Mouse (Mus musculus): Measurements from ENCODE around the gene Mbd4. TPM values are rescaled to one million over a fixed set of nuclear protein-coding genes. Genes with fewer than 3 reads are reported as not detected.
"Not testable (repeated sequence)": the region's sequence is repeated elsewhere in the genome, so short reads cannot be mapped to it uniquely, and the experiment has no call there.

Mbd4 gene
- polyA plus RNA-seq, 1 experiment from 2014 or later = 10.9 TPM

GRCm38 (mm10) chr6:115838745-115839144 is 14.4 kb downstream of the Mbd4 start:
- peak overlapping the region; percentile 67 for H3K4me2 ChIP-seq (ENCODE audit: low read length)
- no peak for TF ChIP-seq CTCF (IDR thresholded peaks at IDR 0.05; ENCODE audit: low read depth)
- H3K4me1 ChIP-seq (replicated peaks; ENCODE audit: insufficient read depth, low read length) = no peaks in the 10 kb centered on the region; the same call in 1 of the 2 replicates
- H3K4me3 ChIP-seq (replicated peaks; ENCODE audit: low read depth, low read length) = peak overlapping the region; percentile 22; the same call in 1 of the 2 replicates
- peaks cover 14% of the 10 kb centered on the region; the same call in 1 of the 2 replicates for H3K36me3 ChIP-seq (ENCODE audit: insufficient read depth, low read length)
- peak overlapping the region; percentile 5; the same call in 1 of the 2 replicates for H3K27ac ChIP-seq
- H3K27me3 ChIP-seq (ENCODE audit: insufficient read depth, low read length) = no peaks in the 10 kb centered on the region
- WGBS = 69% methylated on average over 5 of the region's 5 CpGs
- ATAC-seq (replicated peaks; ENCODE audit: low FRiP score, low read depth) (peak; percentile 27; the same call in 1 of the 2 replicates), DNase-seq (ENCODE audit: low spot score) (no peak)
- H3K9me3 ChIP-seq (replicated peaks; ENCODE audit: low read length) = no peaks in the 10 kb centered on the region
- H3K9ac ChIP-seq (ENCODE audit: low read depth, low read length) = no peak overlapping the region

- Histone ChIP-seq H3K9ac (ENCODE audit: low read depth, low read length) (peak within 1 kb of the TSS; percentile 39; the same call in 1 of the 2 replicates), H3K9me3 (replicated peaks; ENCODE audit: low read length) (no peaks in the 10 kb centered on the region), H3K4me3 (replicated peaks; ENCODE audit: low read depth, low read length) (peak within 1 kb of the TSS; percentile 22), H3K27ac (peak within 1 kb of the TSS; percentile 20; the same call in 1 of the 2 replicates), H3K4me1 (replicated peaks; ENCODE audit: insufficient read depth, low read length) (no peaks in the 10 kb centered on the region; the same call in 1 of the 2 replicates), H3K36me3 (ENCODE audit: insufficient read depth, low read length) (0 out of 2 replicates have a peak, but pooled peaks cover 11% of the 10 kb centered on the region), H3K27me3 (ENCODE audit: insufficient read depth, low read length) (no peaks in the 10 kb centered on the region), H3K4me2 (ENCODE audit: low read length) (peak within 1 kb of the TSS; percentile 67)
- peak; percentile 23; the same call in 1 of the 2 replicates for TF ChIP-seq CTCF (IDR thresholded peaks at IDR 0.05; ENCODE audit: low read depth)
- ATAC-seq (replicated peaks; ENCODE audit: low FRiP score, low read depth) (peak; percentile 95), DNase-seq (ENCODE audit: low spot score) (peak; percentile 91)
- WGBS = 1% methylated on average over 19 of the region's 19 CpGs
These were observed 15.0 kb downstream of the Mbd4 start, which contains the start of gene Efcab12 for GRCm38 (mm10) chr6:115838161-115838597. TSS of gene Efcab12 (minus strand) at chr6:115838412.

- ATAC-seq (replicated peaks; ENCODE audit: low FRiP score, low read depth) (no peak), DNase-seq (ENCODE audit: low spot score) (no peak)
- no peaks in the 10 kb centered on the region for H3K36me3 ChIP-seq (ENCODE audit: insufficient read depth, low read length)
- H3K4me2 ChIP-seq (ENCODE audit: low read length) = no peak overlapping the region
- no peak overlapping the region for H3K4me3 ChIP-seq (replicated peaks; ENCODE audit: low read depth, low read length)
- no peak overlapping the region for H3K27ac ChIP-seq
- H3K9me3 ChIP-seq (replicated peaks; ENCODE audit: low read length) = no peaks in the 10 kb centered on the region
- H3K27me3 ChIP-seq (ENCODE audit: insufficient read depth, low read length) = no peaks in the 10 kb centered on the region
- H3K4me1 ChIP-seq (replicated peaks; ENCODE audit: insufficient read depth, low read length) = no peaks in the 10 kb centered on the region; the same call in 1 of the 2 replicates
- no peak for TF ChIP-seq CTCF (IDR thresholded peaks at IDR 0.05; ENCODE audit: low read depth)
- H3K9ac ChIP-seq (ENCODE audit: low read depth, low read length) = no peak overlapping the region
These were observed 19.3 kb downstream of the Mbd4 start for GRCm38 (mm10) chr6:115833861-115834260.

- ATAC-seq (replicated peaks; ENCODE audit: low FRiP score, low read depth) = no peak
- 92% methylated on average over 2 of the region's 2 CpGs for WGBS
- H3K9me3 ChIP-seq (replicated peaks; ENCODE audit: low read length) = no peaks in the 10 kb centered on the region
- no peak for DNase-seq (ENCODE audit: low spot score)
- H3K36me3 ChIP-seq (ENCODE audit: insufficient read depth, low read length) = no peaks in the 10 kb centered on the region
- TF ChIP-seq CTCF (IDR thresholded peaks at IDR 0.05; ENCODE audit: low read depth) = no peak
- no peaks in the 10 kb centered on the region for H3K27me3 ChIP-seq (ENCODE audit: insufficient read depth, low read length)
- H3K4me1 ChIP-seq (replicated peaks; ENCODE audit: insufficient read depth, low read length) = no peaks in the 10 kb centered on the region
- no peak overlapping the region for H3K4me3 ChIP-seq (replicated peaks; ENCODE audit: low read depth, low read length)
- no peak overlapping the region for H3K4me2 ChIP-seq (ENCODE audit: low read length)
- H3K27ac ChIP-seq = no peak overlapping the region
- no peak overlapping the region for H3K9ac ChIP-seq (ENCODE audit: low read depth, low read length)
These were observed 20.9 kb downstream of the Mbd4 start for GRCm38 (mm10) chr6:115832152-115832850.

GRCm38 (mm10) chr6:115830779-115831601 is 22.2 kb downstream of the Mbd4 start:
- WGBS = 86% methylated on average over 6 of the region's 6 CpGs
- no peak for ATAC-seq (replicated peaks; ENCODE audit: low FRiP score, low read depth)

GRCm38 (mm10) chr6:115823850-115824464 is 29.2 kb downstream of the Mbd4 start:
- peak overlapping the region; percentile 37 for H3K4me2 ChIP-seq (ENCODE audit: low read length)
- not testable (repeated sequence) for H3K27me3 ChIP-seq (ENCODE audit: insufficient read depth, low read length); H3K27ac ChIP-seq; H3K9me3 ChIP-seq (replicated peaks; ENCODE audit: low read length); H3K4me1 ChIP-seq (replicated peaks; ENCODE audit: insufficient read depth, low read length); H3K4me3 ChIP-seq (replicated peaks; ENCODE audit: low read depth, low read length); H3K9ac ChIP-seq (ENCODE audit: low read depth, low read length); H3K36me3 ChIP-seq (ENCODE audit: insufficient read depth, low read length)
- DNase-seq (ENCODE audit: low spot score) (peak; percentile 94), ATAC-seq (replicated peaks; ENCODE audit: low FRiP score, low read depth) (peak; percentile 94)
- WGBS = 2% methylated on average over 5 of the region's 11 CpGs
- peak; percentile 87 for TF ChIP-seq CTCF (IDR thresholded peaks at IDR 0.05; ENCODE audit: low read depth)

More at GRCm38 (mm10) chr6:115830779-115831601, 22.2 kb downstream of the Mbd4 start:
- Histone ChIP-seq H3K27me3 (ENCODE audit: insufficient read depth, low read length) (no peaks in the 10 kb centered on the region), H3K4me2 (ENCODE audit: low read length) (no peak overlapping the region), H3K9me3 (replicated peaks; ENCODE audit: low read length) (no peaks in the 10 kb centered on the region), H3K4me1 (replicated peaks; ENCODE audit: insufficient read depth, low read length) (no peaks in the 10 kb centered on the region), H3K4me3 (replicated peaks; ENCODE audit: low read depth, low read length) (no peak overlapping the region), H3K27ac (no peak overlapping the region), H3K36me3 (ENCODE audit: insufficient read depth, low read length) (no peaks in the 10 kb centered on the region), H3K9ac (ENCODE audit: low read depth, low read length) (no peak overlapping the region)
- no peak for TF ChIP-seq CTCF (IDR thresholded peaks at IDR 0.05; ENCODE audit: low read depth)
- DNase-seq (ENCODE audit: low spot score) = no peak

All from kidney, postnatal 0 days (tissue).